Mouse (Mus musculus): ENCODE measurements around the gene Adcyap1.

DNA sequence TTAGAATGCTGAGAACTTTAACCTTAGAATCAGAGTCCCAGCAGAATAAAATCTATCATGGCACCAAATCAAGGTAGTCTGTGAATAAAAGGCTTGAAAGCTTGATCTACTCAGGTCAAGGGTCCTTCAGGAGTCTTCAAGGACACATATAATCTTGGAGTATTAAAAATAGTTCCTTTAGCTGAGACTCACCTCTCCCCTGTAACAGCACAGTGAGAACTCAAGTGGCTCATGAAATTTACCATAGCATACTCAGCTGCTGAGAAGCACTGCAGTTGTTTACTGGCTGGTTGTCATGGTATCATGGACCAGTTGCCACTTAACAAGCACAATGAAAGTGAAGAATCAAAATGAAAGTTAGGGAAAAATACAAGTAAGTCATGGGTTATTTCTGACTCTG is 38.5 kb downstream of the Adcyap1 start:
- no peak for TF ChIP-seq CTCF (IDR thresholded peaks at IDR 0.05; ENCODE audit: extremely low read depth, insufficient read length, insufficient replicate concordance, low read depth, low read length)
- TF ChIP-seq POLR2A (IDR thresholded peaks at IDR 0.05; ENCODE audit: low read depth, low read length): no peak
